Mouse (Mus musculus): ENCODE measurements around the gene Opcml. TPM values are rescaled to one million over a fixed set of nuclear protein-coding genes. Genes with fewer than 3 reads are reported as not detected.

Opcml gene
- polyA plus RNA-seq, 1 experiment from 2014 or later: 58.4 TPM

DNA sequence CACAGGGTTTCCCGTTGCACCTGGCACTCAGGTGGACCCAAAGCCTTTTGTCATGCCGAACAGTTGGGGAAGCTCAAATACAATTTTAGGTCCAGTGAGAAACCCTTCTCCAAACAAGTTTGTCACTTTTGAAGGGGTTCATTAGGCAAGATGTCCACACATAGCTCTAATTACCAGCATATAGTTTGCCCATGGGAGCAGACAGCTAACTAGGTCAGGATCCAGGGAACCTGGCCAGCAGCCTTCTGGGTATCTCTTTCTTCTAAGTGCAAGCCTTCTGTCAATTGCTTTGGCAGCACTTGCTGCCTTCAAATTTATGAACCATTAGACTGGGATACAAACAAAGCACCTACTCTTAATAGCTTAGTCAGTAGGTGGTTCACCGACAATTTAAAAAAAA is 653.9 kb downstream of the Opcml start:
- H3K4me2 ChIP-seq: no peak overlapping the region
- no peak for ATAC-seq (replicated peaks)
- H3K4me3 ChIP-seq: no peak overlapping the region
- no peak overlapping the region for H3K27ac ChIP-seq
- 76% methylated on average over 3 of the region's 3 CpGs for WGBS
- no peaks in the 10 kb centered on the region for H3K36me3 ChIP-seq (replicated peaks)
- H3K9me3 ChIP-seq: no peaks in the 10 kb centered on the region
- H3K4me1 ChIP-seq: no peaks in the 10 kb centered on the region; the same call in 1 of the 2 replicates
- H3K27me3 ChIP-seq (replicated peaks): no peaks in the 10 kb centered on the region
- H3K9ac ChIP-seq: no peak overlapping the region

DNA sequence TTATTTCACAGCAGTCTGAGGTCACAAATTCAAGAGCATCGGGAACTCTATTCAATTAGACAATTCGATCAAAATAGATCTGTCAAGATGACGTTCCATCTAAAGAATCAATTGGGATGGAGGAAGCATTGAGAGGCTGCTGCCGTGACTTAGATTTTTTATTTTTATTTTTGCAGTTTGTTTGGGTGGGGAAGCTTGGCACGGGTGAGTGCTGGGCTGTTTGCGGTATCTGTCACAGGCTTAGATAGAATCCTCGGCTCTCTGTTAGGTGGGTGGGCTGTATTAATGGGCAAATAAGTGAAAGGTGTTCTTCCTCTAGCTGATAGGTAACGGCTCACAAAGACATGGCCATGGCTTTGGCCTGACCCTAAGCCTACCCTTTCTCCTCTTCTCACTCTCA is 654.4 kb downstream of the Opcml start:
- Histone ChIP-seq H3K36me3 (replicated peaks) (no peaks in the 10 kb centered on the region), H3K4me3 (no peak overlapping the region), H3K9ac (no peak overlapping the region), H3K27me3 (replicated peaks) (no peaks in the 10 kb centered on the region), H3K27ac (no peak overlapping the region), H3K9me3 (no peaks in the 10 kb centered on the region), H3K4me2 (no peak overlapping the region), H3K4me1 (no peaks in the 10 kb centered on the region)
- 73% methylated on average over 8 of the region's 8 CpGs for WGBS
- no peak for ATAC-seq (replicated peaks)

DNA sequence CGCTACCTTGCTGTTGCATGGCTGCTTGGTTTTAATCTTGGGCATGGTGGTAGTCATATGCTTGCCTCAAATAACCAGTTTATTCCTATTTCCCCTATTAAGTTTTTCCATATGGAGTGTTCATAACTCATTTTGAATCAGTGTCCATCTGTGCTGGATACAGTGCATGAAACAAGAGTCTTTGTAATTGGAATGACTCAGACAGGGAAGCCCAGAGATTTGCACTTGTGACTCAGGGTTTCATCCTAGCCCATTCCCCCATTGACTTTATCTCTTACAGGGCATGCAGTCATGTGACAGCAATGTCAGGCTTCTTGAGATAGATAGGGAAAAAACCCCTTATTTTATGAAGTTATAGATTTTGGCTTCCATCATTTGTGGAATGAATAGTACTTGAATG is 655.3 kb downstream of the Opcml start:
- no peak for ATAC-seq (replicated peaks)
- WGBS: 91% methylated on average over 1 of the region's 1 CpGs
- H3K4me1 ChIP-seq: no peaks in the 10 kb centered on the region

DNA sequence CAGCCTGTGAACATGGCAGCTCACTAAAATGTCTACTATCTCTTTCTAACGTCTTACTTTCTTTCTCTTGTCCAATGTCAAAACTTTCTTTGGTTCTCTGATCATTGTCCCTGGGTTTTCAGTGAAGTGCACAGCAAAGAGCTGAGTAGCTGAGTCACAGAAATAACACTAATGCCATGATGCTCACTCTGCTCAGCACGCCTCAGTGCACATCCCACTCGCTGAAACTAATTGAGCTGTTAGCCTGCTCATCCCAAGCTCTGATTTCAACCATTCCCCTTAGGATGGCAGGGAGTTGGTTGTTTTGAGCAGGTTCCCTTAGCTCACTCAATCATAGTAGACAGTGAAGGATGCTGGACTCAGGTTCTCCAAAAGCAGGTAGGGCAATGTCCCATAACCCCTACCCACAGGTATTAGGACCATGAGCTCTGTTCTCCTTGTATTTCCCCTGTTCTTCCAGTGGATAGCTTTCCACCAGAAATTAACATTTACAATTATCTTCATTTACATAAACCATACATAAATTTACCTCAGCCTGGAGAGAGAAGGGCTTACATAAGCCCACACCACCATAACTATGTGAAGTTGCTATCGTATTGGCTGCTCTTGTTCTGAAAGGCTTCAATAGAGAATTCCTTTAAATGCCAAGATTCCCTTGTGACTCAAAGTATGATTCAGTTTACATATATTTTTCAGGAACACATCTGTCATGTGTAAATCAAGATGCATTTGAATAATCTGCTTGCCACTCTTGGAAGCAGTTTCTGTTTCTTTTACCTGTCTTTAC is 655.9 kb downstream of the Opcml start:
- Histone ChIP-seq H3K4me2 (no peak overlapping the region), H3K9me3 (no peaks in the 10 kb centered on the region), H3K9ac (no peak overlapping the region), H3K27me3 (replicated peaks) (no peaks in the 10 kb centered on the region), H3K4me1 (no peaks in the 10 kb centered on the region), H3K36me3 (replicated peaks) (no peaks in the 10 kb centered on the region), H3K27ac (no peak overlapping the region), H3K4me3 (no peak overlapping the region)
- no peak for ATAC-seq (replicated peaks)
- WGBS: 50% methylated on average over 4 of the region's 4 CpGs

More for the DNA sequence above, 655.3 kb downstream of the Opcml start:
- Histone ChIP-seq H3K4me2 (no peak overlapping the region), H3K9ac (no peak overlapping the region), H3K4me3 (no peak overlapping the region), H3K27ac (no peak overlapping the region), H3K27me3 (replicated peaks) (no peaks in the 10 kb centered on the region), H3K36me3 (replicated peaks) (no peaks in the 10 kb centered on the region), H3K9me3 (no peaks in the 10 kb centered on the region)

DNA sequence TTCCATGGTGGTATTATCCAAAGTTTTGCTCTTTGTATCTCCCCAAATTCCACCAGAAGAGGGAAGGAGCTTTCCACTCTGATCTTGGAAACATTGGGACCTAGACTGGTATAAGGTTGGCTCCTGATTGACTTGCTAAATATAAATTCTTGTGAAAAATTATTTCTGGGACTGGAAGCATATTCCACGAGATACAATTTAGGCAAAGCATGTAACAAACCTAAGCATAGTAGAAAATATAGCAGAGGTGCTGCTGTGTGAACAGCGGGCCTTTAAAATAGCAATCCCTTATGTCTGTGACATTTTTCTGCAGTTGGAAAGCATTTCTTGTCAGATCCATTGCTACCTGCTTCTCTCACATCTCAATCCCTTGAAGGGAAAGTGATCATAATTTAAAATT is 661.9 kb downstream of the Opcml start:
- Histone ChIP-seq H3K27ac (no peak overlapping the region), H3K36me3 (replicated peaks) (no peaks in the 10 kb centered on the region), H3K9me3 (no peaks in the 10 kb centered on the region), H3K4me1 (no peaks in the 10 kb centered on the region), H3K27me3 (replicated peaks) (no peaks in the 10 kb centered on the region), H3K4me2 (no peak overlapping the region), H3K9ac (no peak overlapping the region), H3K4me3 (no peak overlapping the region)
- ATAC-seq (replicated peaks): no peak
- WGBS: 79% methylated on average over 2 of the region's 2 CpGs

DNA sequence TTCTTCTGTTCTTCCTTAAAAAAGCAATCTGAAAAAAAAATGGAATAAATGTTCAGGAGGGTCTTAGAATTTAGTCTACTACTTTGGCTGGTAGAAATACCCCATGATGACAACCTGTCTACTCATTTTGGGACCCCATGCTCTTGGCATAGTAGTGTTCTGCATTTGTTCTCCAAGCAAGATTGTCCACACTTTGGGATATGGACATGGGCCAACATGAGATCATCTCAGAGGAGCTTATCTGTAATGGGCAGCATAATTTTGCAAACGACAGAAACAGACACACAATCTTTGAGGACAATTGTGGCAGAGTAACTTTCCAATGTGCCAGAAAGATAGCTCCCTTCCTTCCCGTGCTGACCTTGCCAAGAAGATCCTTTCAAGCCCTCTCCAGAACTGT is 662.5 kb downstream of the Opcml start:
- Histone ChIP-seq H3K36me3 (replicated peaks) (no peaks in the 10 kb centered on the region), H3K4me1 (0 out of 2 replicates have a peak, but pooled peaks cover 2% of the 10 kb centered on the region), H3K9me3 (no peaks in the 10 kb centered on the region), H3K27ac (no peak overlapping the region), H3K9ac (no peak overlapping the region), H3K27me3 (replicated peaks) (no peaks in the 10 kb centered on the region), H3K4me2 (no peak overlapping the region), H3K4me3 (no peak overlapping the region)
- 87% methylated on average over 2 of the region's 2 CpGs for WGBS
- no peak for ATAC-seq (replicated peaks)

DNA sequence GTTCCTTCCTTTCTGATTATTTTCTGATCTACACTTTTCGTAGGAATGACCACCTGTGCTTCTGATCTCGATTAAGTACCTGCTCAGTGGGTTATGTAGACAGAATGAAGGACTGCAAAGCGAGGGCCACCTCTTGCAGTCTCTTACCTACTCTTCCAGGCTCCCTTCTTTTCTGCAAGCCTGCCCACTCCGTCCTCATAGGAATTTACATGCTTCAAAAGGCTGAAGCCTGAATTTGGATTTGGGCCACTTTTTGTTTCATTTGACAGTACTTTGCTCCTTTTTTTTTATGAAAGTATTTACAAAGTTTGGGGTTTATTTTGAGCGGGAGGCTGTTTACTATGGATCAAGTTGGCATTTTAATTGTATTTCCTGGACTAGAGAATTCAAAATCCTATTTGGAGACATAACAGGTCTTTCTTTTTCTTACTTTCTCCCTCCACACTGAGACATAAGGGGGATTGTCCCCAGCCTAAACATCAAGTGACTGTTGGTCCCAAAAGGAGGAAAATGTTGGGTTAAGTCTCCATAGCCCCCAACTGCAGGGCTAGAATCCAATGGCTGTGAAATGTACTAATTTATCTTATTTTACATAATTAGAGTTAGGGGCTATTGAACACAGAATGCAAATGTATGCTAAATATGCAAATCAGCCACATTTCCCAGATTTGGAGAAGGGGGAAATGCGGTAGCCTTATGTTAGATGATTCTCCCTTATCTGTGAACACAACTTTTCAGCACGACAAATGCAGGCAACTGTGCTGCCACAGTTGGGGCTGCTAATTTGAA is 667.6 kb downstream of the Opcml start:
- no peak overlapping the region for H3K27ac ChIP-seq
- no peaks in the 10 kb centered on the region for H3K36me3 ChIP-seq (replicated peaks)
- peaks cover 6% of the 10 kb centered on the region; the same call in 1 of the 2 replicates for H3K4me1 ChIP-seq
- no peaks in the 10 kb centered on the region for H3K9me3 ChIP-seq
- H3K4me2 ChIP-seq: no peak overlapping the region
- H3K27me3 ChIP-seq (replicated peaks): no peaks in the 10 kb centered on the region
- H3K4me3 ChIP-seq: no peak overlapping the region
- no peak for ATAC-seq (replicated peaks)
- H3K9ac ChIP-seq: no peak overlapping the region
- 65% methylated on average over 7 of the region's 7 CpGs for WGBS

DNA sequence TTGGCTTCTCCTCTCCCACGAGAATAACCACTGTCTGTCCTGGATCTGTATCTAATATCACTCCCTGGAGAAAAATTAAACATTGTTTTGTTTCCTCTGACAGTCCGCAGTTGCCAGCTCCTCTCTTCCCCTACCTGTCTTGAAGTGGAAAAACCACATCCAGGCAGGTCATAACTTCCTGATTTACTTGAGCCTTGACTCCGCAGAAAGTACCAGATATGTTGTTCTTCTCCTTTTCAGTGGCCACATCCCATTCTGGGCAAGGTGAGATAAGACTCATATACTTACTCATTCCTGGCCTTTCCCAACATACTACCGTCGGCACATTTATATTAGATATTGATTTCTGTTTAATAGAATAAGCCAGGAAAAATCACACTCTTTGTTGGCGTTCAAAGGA is 673.0 kb downstream of the Opcml start:
- Histone ChIP-seq H3K4me3 (no peak overlapping the region), H3K9ac (no peak overlapping the region), H3K27ac (no peak overlapping the region), H3K36me3 (replicated peaks) (no peaks in the 10 kb centered on the region), H3K4me2 (no peak overlapping the region), H3K9me3 (no peaks in the 10 kb centered on the region), H3K27me3 (replicated peaks) (no peaks in the 10 kb centered on the region), H3K4me1 (peaks cover 5% of the 10 kb centered on the region; the same call in 1 of the 2 replicates)
- WGBS: 79% methylated on average over 6 of the region's 6 CpGs
- ATAC-seq (replicated peaks): no peak

DNA sequence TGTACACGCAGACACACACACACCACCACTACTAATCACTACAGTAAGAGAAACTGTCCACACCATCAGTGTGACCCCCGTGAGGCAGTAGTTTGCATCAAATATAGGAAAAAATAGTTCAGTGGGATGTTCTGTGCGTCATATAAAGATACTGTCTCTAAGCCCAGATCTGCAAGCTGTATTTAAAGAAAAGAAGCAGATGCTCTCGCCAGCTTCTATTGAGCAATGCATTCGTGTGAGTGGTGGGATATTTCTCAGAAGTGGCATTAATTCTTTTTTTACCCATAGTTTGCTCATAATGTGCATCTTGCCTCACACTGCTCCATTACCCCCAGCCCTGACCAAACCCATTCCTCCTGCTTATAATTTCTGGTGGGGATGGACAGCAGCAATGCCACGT is 678.8 kb downstream of the Opcml start:
- no peak overlapping the region for H3K9ac ChIP-seq
- H3K27me3 ChIP-seq (replicated peaks): no peaks in the 10 kb centered on the region
- peaks cover 2% of the 10 kb centered on the region; the same call in 1 of the 2 replicates for H3K4me1 ChIP-seq
- no peaks in the 10 kb centered on the region for H3K36me3 ChIP-seq (replicated peaks)
- no peaks in the 10 kb centered on the region for H3K9me3 ChIP-seq
- 86% methylated on average over 6 of the region's 6 CpGs for WGBS
- no peak for ATAC-seq (replicated peaks)
- no peak overlapping the region for H3K4me2 ChIP-seq
- H3K4me3 ChIP-seq: no peak overlapping the region
- no peak overlapping the region for H3K27ac ChIP-seq

DNA sequence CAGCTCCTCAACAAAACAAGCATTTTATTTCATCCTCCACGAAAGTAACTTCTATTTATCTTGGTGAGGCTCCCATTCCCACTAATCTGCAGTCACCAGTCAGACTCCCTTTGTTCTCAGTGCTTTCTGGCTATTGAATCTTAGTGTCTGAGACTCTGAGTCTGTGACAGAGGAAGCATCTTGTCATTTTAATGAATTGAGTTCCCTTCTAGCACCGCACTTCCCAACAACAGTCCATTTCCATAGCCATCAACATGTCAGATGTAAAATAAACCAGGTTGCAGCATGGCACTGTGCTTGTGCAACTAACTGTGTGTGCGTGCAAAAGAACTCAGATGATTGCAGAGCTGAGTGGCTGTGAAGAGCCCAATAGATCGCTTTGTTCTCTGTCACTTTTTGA is 680.9 kb downstream of the Opcml start:
- Histone ChIP-seq H3K36me3 (replicated peaks) (no peaks in the 10 kb centered on the region), H3K9ac (no peak overlapping the region), H3K27ac (no peak overlapping the region), H3K4me3 (no peak overlapping the region), H3K9me3 (no peaks in the 10 kb centered on the region), H3K4me2 (no peak overlapping the region), H3K4me1 (no peaks in the 10 kb centered on the region), H3K27me3 (replicated peaks) (no peaks in the 10 kb centered on the region)
- no peak for ATAC-seq (replicated peaks)
- WGBS: 40% methylated on average over 4 of the region's 4 CpGs

DNA sequence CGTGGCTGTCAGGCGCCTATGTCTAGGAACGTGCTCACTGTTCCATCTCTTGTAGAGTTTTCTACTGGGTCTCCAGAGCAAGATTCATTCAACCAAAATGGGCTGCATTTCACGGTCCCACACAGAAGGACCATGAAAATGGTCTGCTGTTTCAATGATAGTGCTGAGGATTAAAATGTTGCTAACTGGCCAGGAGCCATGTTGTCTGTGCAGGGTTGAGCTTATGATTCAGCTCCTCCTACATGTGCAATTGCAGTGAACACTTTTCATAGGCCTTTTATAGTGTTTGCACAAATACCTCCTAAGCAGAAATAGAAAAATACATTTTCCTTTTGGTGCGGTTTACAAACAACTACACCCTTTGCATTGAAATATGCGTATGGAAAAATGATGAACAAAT is 684.0 kb downstream of the Opcml start:
- no peaks in the 10 kb centered on the region for H3K27me3 ChIP-seq (replicated peaks)
- no peaks in the 10 kb centered on the region for H3K36me3 ChIP-seq (replicated peaks)
- H3K4me3 ChIP-seq: no peak overlapping the region
- H3K27ac ChIP-seq: no peak overlapping the region
- H3K9me3 ChIP-seq: no peaks in the 10 kb centered on the region
- WGBS: 94% methylated on average over 6 of the region's 6 CpGs
- no peak overlapping the region for H3K4me2 ChIP-seq
- no peak for ATAC-seq (replicated peaks)
- no peak overlapping the region for H3K9ac ChIP-seq
- H3K4me1 ChIP-seq: no peaks in the 10 kb centered on the region

DNA sequence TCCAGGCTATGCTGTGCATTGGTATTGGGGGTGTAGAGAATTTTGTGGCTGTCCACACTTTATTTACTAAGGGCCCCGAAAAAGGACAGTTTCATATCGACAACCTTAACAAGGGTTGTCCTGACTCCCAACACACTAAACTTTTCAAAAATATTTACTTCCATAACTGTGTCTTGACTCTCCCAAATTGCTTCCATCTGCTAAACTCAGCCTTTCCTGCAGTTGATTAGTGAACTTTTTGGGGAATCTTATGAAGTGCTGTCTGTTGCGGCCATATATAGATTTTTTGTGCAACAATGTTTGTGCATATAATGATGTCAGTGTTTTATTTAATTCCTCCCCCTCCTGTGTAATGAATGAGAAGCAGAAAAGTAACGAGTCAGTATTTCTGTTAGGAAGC is 690.7 kb downstream of the Opcml start:
- Histone ChIP-seq H3K27ac (no peak overlapping the region), H3K27me3 (replicated peaks) (no peaks in the 10 kb centered on the region), H3K4me2 (no peak overlapping the region), H3K4me1 (no peaks in the 10 kb centered on the region), H3K4me3 (no peak overlapping the region), H3K9ac (no peak overlapping the region), H3K36me3 (replicated peaks) (no peaks in the 10 kb centered on the region), H3K9me3 (no peaks in the 10 kb centered on the region)
- WGBS: 92% methylated on average over 4 of the region's 4 CpGs
- no peak for ATAC-seq (replicated peaks)

DNA sequence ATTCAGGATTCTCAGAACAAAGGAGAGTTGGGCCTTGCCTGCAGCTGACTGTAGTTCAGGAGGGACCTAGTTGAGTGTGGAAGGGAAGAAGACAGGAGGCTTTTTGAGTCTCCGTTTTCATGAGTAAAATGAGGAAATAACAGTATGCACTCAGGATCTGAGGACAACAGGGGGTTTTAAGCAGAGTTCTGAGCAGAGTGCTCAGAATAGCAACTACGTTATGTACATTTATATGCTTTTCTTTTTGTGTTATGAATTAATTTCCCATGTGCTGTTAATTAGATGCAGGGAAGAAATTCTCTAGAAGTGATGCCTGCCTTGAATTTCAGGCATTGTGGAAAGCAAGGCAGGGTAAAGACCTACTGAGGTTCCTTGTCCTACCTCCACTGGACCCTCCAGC is 697.9 kb downstream of the Opcml start:
- 80% methylated on average over 2 of the region's 2 CpGs for WGBS
- Histone ChIP-seq H3K4me1 (no peaks in the 10 kb centered on the region; the same call in 1 of the 2 replicates), H3K27me3 (replicated peaks) (no peaks in the 10 kb centered on the region), H3K9me3 (no peaks in the 10 kb centered on the region), H3K4me2 (no peak overlapping the region), H3K4me3 (no peak overlapping the region), H3K36me3 (replicated peaks) (no peaks in the 10 kb centered on the region), H3K9ac (no peak overlapping the region), H3K27ac (no peak overlapping the region)
- ATAC-seq (replicated peaks): no peak

Measured in midbrain, embryonic 15.5 days (tissue).